Mouse (Mus musculus) heart, adult 8-10 months (tissue): ENCODE results near the gene Kcnj14. TPM values are rescaled to one million over a fixed set of nuclear protein-coding genes. Genes with fewer than 3 reads are reported as not detected.

Experiments used
- DNase-seq: peaks from one replicate; pipeline ENCODE4 v3.0.0; 2022; ENCODE audit warnings: low spot score
- total RNA-seq, 4 experiments: library from RNA; stranded (reverse); gene quantifications; 2 replicates each; pipeline ENCODE4 v1.2.4; 2022

Gene Kcnj14
- 1 to 10 TPM in 3 of 4 experiments, under 1 TPM in 1; 0.87 to 6.1 (median 3.1) TPM for total RNA-seq

- no peak for DNase-seq
Measured at GRCm38 (mm10) chr7:45824598-45824997, at the start of gene Kcnj14. TSS of gene Kcnj14 (minus strand) at chr7:45824782.

- DNase-seq, result peak; percentile 52
Measured at GRCm38 (mm10) chr7:45873061-45873947, 48.7 kb upstream of the Kcnj14 start.

GRCm38 (mm10) chr7:45872624-45873023 lies 48.0 kb upstream of the Kcnj14 start, which contains the start of gene Kdelr1:
TSS of gene Kdelr1 (plus strand) at chr7:45872772.
- DNase-seq, result peak; percentile 89

GRCm38 (mm10) chr7:45870282-45871058 lies 45.9 kb upstream of the Kcnj14 start:
- DNase-seq, result no peak

- DNase-seq, result no peak
Measured at GRCm38 (mm10) chr7:45869787-45870186, 45.2 kb upstream of the Kcnj14 start.

GRCm38 (mm10) chr7:45869107-45869670 lies 44.6 kb upstream of the Kcnj14 start:
- DNase-seq, result no peak

GRCm38 (mm10) chr7:45867871-45868270 lies 43.3 kb upstream of the Kcnj14 start:
- DNase-seq, result no peak

- DNase-seq, result peak; percentile 87
Measured at GRCm38 (mm10) chr7:45865925-45866910, 41.6 kb upstream of the Kcnj14 start.

GRCm38 (mm10) chr7:45864435-45864834 lies 39.9 kb upstream of the Kcnj14 start:
- DNase-seq, result no peak

- DNase-seq, result no peak
Measured at GRCm38 (mm10) chr7:45862804-45863203, 38.2 kb upstream of the Kcnj14 start.

GRCm38 (mm10) chr7:45859008-45859407 lies 34.4 kb upstream of the Kcnj14 start:
- DNase-seq, result no peak

GRCm38 (mm10) chr7:45856950-45857901 lies 32.6 kb upstream of the Kcnj14 start:
- no peak for DNase-seq

GRCm38 (mm10) chr7:45853089-45853488 lies 28.5 kb upstream of the Kcnj14 start:
- DNase-seq, result no peak

GRCm38 (mm10) chr7:45850661-45851060 lies 26.1 kb upstream of the Kcnj14 start:
- DNase-seq, result no peak

GRCm38 (mm10) chr7:45848447-45849027 lies 24.0 kb upstream of the Kcnj14 start:
- DNase-seq, result no peak

- DNase-seq, result no peak
Measured at GRCm38 (mm10) chr7:45842950-45843744, 18.6 kb upstream of the Kcnj14 start.

- no peak for DNase-seq
Measured at GRCm38 (mm10) chr7:45833924-45834323, 9.3 kb upstream of the Kcnj14 start.

- no peak for DNase-seq
Measured at GRCm38 (mm10) chr7:45833148-45833790, 8.7 kb upstream of the Kcnj14 start.
